Mouse (Mus musculus): Measurements from ENCODE around the gene Gmeb2. TPM values are rescaled to one million over a fixed set of nuclear protein-coding genes. Genes with fewer than 3 reads are reported as not detected.

Gmeb2 gene
- polyA plus RNA-seq, 1 experiment from 2014 or later = 18.1 TPM

GRCm38 (mm10) chr2:181253248-181253647 lies 34.6 kb downstream of the Gmeb2 start:
- H3K27me3 ChIP-seq (ENCODE audit: low read depth, poor library complexity, severe bottlenecking) = no peaks in the 10 kb centered on the region
- H3K27ac ChIP-seq (replicated peaks) = no peak overlapping the region
- no peaks in the 10 kb centered on the region for H3K4me1 ChIP-seq
- WGBS = 75% methylated on average over 1 of the region's 1 CpGs
- peaks cover 76% of the 10 kb centered on the region for H3K36me3 ChIP-seq
- no peak overlapping the region for H3K4me3 ChIP-seq
- H3K9me3 ChIP-seq (replicated peaks) = no peaks in the 10 kb centered on the region
- no peak for DNase-seq (ENCODE audit: low spot score)

DNA sequence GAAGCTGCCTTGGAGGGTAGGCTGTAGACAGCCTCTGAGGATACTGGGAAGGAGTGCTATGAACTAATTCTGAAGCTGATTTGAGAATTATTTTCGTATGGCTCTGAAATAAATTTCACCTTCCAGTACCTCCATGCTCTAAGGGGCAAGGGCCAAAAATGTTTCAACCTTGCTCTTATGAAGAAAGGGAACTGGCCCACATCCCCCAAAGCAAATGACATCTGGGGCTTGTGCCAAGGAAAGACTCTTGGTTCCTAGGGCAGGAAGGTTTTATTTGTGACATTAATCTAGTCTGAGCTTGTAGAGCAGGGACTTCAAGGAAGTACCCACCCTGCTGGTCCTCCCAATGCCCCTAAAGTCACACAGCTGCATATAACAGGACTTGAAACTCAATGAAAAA lies 36.0 kb downstream of the Gmeb2 start:
- no peaks in the 10 kb centered on the region for H3K27me3 ChIP-seq (ENCODE audit: low read depth, poor library complexity, severe bottlenecking)
- 80% methylated on average over 1 of the region's 1 CpGs for WGBS
- H3K27ac ChIP-seq (replicated peaks) = no peak overlapping the region
- H3K4me1 ChIP-seq = no peaks in the 10 kb centered on the region
- H3K36me3 ChIP-seq = peaks cover 62% of the 10 kb centered on the region
- H3K4me3 ChIP-seq = no peak overlapping the region
- H3K9me3 ChIP-seq (replicated peaks) = no peaks in the 10 kb centered on the region
- no peak for DNase-seq (ENCODE audit: low spot score)

GRCm38 (mm10) chr2:181249217-181249616 lies 38.6 kb downstream of the Gmeb2 start:
- DNase-seq (ENCODE audit: low spot score) = no peak
- Histone ChIP-seq H3K9me3 (replicated peaks) (no peaks in the 10 kb centered on the region), H3K27me3 (ENCODE audit: low read depth, poor library complexity, severe bottlenecking) (no peaks in the 10 kb centered on the region), H3K4me1 (no peaks in the 10 kb centered on the region), H3K27ac (replicated peaks) (no peak overlapping the region), H3K36me3 (peaks cover 36% of the 10 kb centered on the region), H3K4me3 (no peak overlapping the region)
- WGBS = 85% methylated on average over 10 of the region's 10 CpGs

DNA sequence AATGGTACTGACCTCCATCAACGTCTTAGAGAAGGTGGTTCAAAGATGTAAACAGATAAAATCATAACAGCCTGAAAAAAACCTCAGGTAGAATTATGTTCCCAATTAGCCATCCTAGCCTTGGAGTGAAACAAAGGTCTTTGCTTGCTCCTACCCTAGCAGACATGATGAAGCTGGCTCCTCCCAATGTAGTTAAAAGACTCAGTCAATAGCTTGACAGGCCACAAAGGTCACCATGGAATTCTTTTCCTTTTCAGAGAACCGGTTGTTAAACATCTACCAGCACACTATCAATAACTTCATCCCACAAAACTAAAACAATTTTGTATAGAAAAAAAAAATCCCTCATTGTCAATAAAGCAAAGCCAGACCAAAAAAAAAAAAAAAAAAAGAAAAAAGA lies 42.8 kb downstream of the Gmeb2 start:
- peaks cover 16% of the 10 kb centered on the region for H3K4me1 ChIP-seq
- WGBS = 38% methylated on average over 2 of the region's 2 CpGs
- DNase-seq (ENCODE audit: low spot score) = no peak
- no peaks in the 10 kb centered on the region for H3K9me3 ChIP-seq (replicated peaks)
- H3K36me3 ChIP-seq = no peaks in the 10 kb centered on the region
- no peak overlapping the region for H3K4me3 ChIP-seq
- no peak overlapping the region for H3K27ac ChIP-seq (replicated peaks)
- no peaks in the 10 kb centered on the region for H3K27me3 ChIP-seq (ENCODE audit: low read depth, poor library complexity, severe bottlenecking)

GRCm38 (mm10) chr2:181243706-181244394 lies 44.0 kb downstream of the Gmeb2 start:
- Histone ChIP-seq H3K27ac (replicated peaks) (no peak overlapping the region), H3K36me3 (no peaks in the 10 kb centered on the region), H3K27me3 (ENCODE audit: low read depth, poor library complexity, severe bottlenecking) (no peaks in the 10 kb centered on the region), H3K4me1 (peaks cover 16% of the 10 kb centered on the region), H3K9me3 (replicated peaks) (no peaks in the 10 kb centered on the region), H3K4me3 (no peak overlapping the region)
- no peak for DNase-seq (ENCODE audit: low spot score)
- WGBS = 38% methylated on average over 11 of the region's 11 CpGs

DNA sequence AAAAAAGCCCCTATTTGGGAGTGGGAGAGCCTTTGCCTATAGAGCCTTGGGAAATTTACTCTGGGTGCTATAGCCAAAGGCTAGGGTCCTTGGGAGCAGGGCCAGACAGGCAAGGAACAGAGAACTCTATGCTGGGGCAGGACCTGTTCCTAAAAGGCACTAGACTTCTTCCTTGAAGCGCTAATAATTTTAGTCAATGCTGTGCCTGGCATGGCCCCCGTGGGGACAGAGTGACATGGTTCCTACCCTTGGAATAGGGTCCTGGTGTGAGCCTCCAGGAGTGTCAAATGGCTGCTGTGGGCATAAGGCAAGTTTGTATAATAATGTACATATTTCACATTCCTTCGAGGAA lies 45.5 kb downstream of the Gmeb2 start:
- DNase-seq (ENCODE audit: low spot score) = no peak
- peaks cover 21% of the 10 kb centered on the region for H3K4me1 ChIP-seq
- peak overlapping the region; percentile 44; the same call in 1 of the 2 replicates for H3K4me3 ChIP-seq
- 82% methylated on average over 3 of the region's 3 CpGs for WGBS
- no peaks in the 10 kb centered on the region for H3K36me3 ChIP-seq
- no peak overlapping the region for H3K27ac ChIP-seq (replicated peaks)
- H3K27me3 ChIP-seq (ENCODE audit: low read depth, poor library complexity, severe bottlenecking) = no peaks in the 10 kb centered on the region
- no peaks in the 10 kb centered on the region for H3K9me3 ChIP-seq (replicated peaks)

- no peak within 1 kb of the TSS for H3K27ac ChIP-seq (replicated peaks)
- peak within 1 kb of the TSS; percentile 44 for H3K4me3 ChIP-seq
- H3K36me3 ChIP-seq = no peaks in the 10 kb centered on the region
- H3K4me1 ChIP-seq = peaks cover 21% of the 10 kb centered on the region
- WGBS = 14% methylated on average over 16 of the region's 16 CpGs
- H3K9me3 ChIP-seq (replicated peaks) = no peaks in the 10 kb centered on the region
- H3K27me3 ChIP-seq (ENCODE audit: low read depth, poor library complexity, severe bottlenecking) = no peaks in the 10 kb centered on the region
- DNase-seq (ENCODE audit: low spot score) = no peak
Measured at GRCm38 (mm10) chr2:181241602-181242313, 46.1 kb downstream of the Gmeb2 start, which contains the start of gene Helz2. TSS of gene Helz2 (minus strand) at chr2:181242027.

GRCm38 (mm10) chr2:181240806-181241440 lies 46.9 kb downstream of the Gmeb2 start:
- H3K9me3 ChIP-seq (replicated peaks) = no peaks in the 10 kb centered on the region
- H3K27ac ChIP-seq (replicated peaks) = no peak overlapping the region
- peaks cover 21% of the 10 kb centered on the region for H3K4me1 ChIP-seq
- H3K36me3 ChIP-seq = no peaks in the 10 kb centered on the region
- H3K4me3 ChIP-seq = peak overlapping the region; percentile 44; the same call in 1 of the 2 replicates
- WGBS = 92% methylated on average over 13 of the region's 13 CpGs
- H3K27me3 ChIP-seq (ENCODE audit: low read depth, poor library complexity, severe bottlenecking) = no peaks in the 10 kb centered on the region
- no peak for DNase-seq (ENCODE audit: low spot score)

DNA sequence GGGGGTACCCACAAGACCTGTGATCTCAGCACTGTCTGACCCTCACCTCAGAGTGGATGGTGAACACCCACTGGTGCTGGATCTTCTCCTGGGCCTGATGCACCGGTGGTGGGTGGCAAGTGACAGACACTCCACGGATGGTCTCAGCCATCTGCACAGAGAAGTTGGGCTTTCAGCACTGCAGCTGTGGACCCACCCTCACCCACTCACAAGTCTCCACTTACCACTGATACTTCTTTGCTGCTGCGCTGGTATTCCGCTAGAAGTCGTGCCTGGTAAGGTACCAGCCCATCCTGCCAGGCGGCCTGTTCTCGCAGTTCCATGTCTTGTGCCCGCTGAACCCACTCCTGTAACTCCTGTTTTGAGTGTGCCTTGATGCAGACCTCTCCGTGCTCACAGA lies 48.6 kb downstream of the Gmeb2 start:
- Histone ChIP-seq H3K4me3 (no peak overlapping the region), H3K27me3 (ENCODE audit: low read depth, poor library complexity, severe bottlenecking) (no peaks in the 10 kb centered on the region), H3K4me1 (peaks cover 21% of the 10 kb centered on the region), H3K36me3 (no peaks in the 10 kb centered on the region), H3K27ac (replicated peaks) (no peak overlapping the region), H3K9me3 (replicated peaks) (no peaks in the 10 kb centered on the region)
- WGBS = 90% methylated on average over 9 of the region's 9 CpGs
- no peak for DNase-seq (ENCODE audit: low spot score)

GRCm38 (mm10) chr2:181238861-181239260 lies 49.0 kb downstream of the Gmeb2 start:
- Histone ChIP-seq H3K9me3 (replicated peaks) (no peaks in the 10 kb centered on the region), H3K27me3 (ENCODE audit: low read depth, poor library complexity, severe bottlenecking) (no peaks in the 10 kb centered on the region), H3K27ac (replicated peaks) (no peak overlapping the region), H3K4me3 (no peak overlapping the region), H3K4me1 (peaks cover 18% of the 10 kb centered on the region), H3K36me3 (no peaks in the 10 kb centered on the region)
- DNase-seq (ENCODE audit: low spot score) = no peak
- 78% methylated on average over 2 of the region's 2 CpGs for WGBS

- DNase-seq (ENCODE audit: low spot score) = no peak
- H3K27ac ChIP-seq (replicated peaks) = no peak overlapping the region
- H3K36me3 ChIP-seq = no peaks in the 10 kb centered on the region
- peaks cover 15% of the 10 kb centered on the region for H3K4me1 ChIP-seq
- H3K27me3 ChIP-seq (ENCODE audit: low read depth, poor library complexity, severe bottlenecking) = no peaks in the 10 kb centered on the region
- 73% methylated on average over 10 of the region's 10 CpGs for WGBS
- H3K9me3 ChIP-seq (replicated peaks) = no peaks in the 10 kb centered on the region
- H3K4me3 ChIP-seq = no peak overlapping the region
Measured at GRCm38 (mm10) chr2:181238091-181238610, 49.7 kb downstream of the Gmeb2 start.

GRCm38 (mm10) chr2:181237251-181238014 lies 50.4 kb downstream of the Gmeb2 start:
- Histone ChIP-seq H3K4me1 (peaks cover 15% of the 10 kb centered on the region), H3K9me3 (replicated peaks) (no peaks in the 10 kb centered on the region), H3K27ac (replicated peaks) (no peak overlapping the region), H3K36me3 (no peaks in the 10 kb centered on the region), H3K4me3 (no peak overlapping the region), H3K27me3 (ENCODE audit: low read depth, poor library complexity, severe bottlenecking) (no peaks in the 10 kb centered on the region)
- DNase-seq (ENCODE audit: low spot score) = no peak
- 91% methylated on average over 17 of the region's 17 CpGs for WGBS
